Mouse (Mus musculus): Measurements from ENCODE around the gene Gng11. TPM values are rescaled to one million over a fixed set of nuclear protein-coding genes. Genes with fewer than 3 reads are reported as not detected.

The Gng11 gene
- total RNA-seq, 1 experiment from 2014 or later = 27.0 TPM

DNA sequence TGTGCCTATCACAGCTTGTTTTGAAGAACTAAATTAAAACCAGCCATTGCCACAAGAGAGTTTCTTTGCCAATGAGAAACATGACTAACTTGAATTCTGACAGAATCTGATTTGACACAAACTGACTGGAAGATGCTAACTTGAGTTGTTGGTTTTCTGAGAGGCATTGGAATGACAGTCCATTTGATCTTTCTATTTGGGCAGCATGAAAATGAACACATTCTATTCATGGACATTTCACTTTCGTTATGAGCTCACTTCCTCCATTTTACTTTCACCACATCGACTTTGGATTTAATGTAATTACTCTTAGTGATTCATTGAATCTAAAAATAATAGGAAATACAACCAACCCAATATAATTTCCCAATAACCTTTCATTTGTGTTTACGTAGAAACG, 50.7 kb downstream of the Gng11 start:
- no peak for ATAC-seq (ENCODE audit: extremely low read depth, insufficient number of reproducible peaks, low FRiP score, poor library complexity, severe bottlenecking)

Other genes with a start within 250 kb of the Gng11 start
- 0.25 TPM in 1 of 2 replicates, not detected in the other for gene Calcr, start 239.2 kb upstream of the Gng11 start, total RNA-seq (2017)
- gene Tfpi2, start 15.0 kb upstream of the Gng11 start, total RNA-seq (2017) = not detected in 2 replicates
- not detected in 2 replicates for gene Gngt1, start 10.1 kb upstream of the Gng11 start, total RNA-seq (2017)
- gene Bet1, start 83.1 kb downstream of the Gng11 start, total RNA-seq (2017) = 10.8 and 42.1 TPM in 2 replicates

Data from neutrophil, adult 5-6 weeks (primary cell).